Mouse (Mus musculus) C2C12 (cell line): ENCODE measurements around the gene Nox4.

Experiments
- CEBPB ChIP-seq: IDR thresholded peaks from one replicate; pipeline ENCODE4 v1.6.1; 2011; ENCODE audit warnings: low read depth, mild to moderate bottlenecking, control low read depth, moderate library complexity
- CTCF ChIP-seq: IDR thresholded peaks from one replicate; pipeline ENCODE4 v1.5.1; 2011; ENCODE audit not compliant: control insufficient read depth, insufficient read depth, insufficient read length
- FOSL1 ChIP-seq: IDR thresholded peaks from one replicate; pipeline ENCODE4 v1.8.0; 2011; ENCODE audit warnings: mild to moderate bottlenecking, low read length; ENCODE audit not compliant: poor library complexity, insufficient read depth, severe bottlenecking
- MAX ChIP-seq: IDR thresholded peaks from one replicate; pipeline ENCODE4 v1.6.1; 2011; ENCODE audit warnings: mild to moderate bottlenecking, control low read depth
- MYOD1 ChIP-seq: IDR thresholded peaks from one replicate; pipeline ENCODE4 v1.6.1; 2011; ENCODE audit warnings: low read depth; ENCODE audit not compliant: control insufficient read depth, insufficient read length
- MYOG ChIP-seq: IDR thresholded peaks from one replicate; pipeline ENCODE4 v1.6.1; 2011; ENCODE audit not compliant: control insufficient read depth, insufficient read length; ENCODE audit errors: extremely low read depth
- USF1 ChIP-seq: IDR thresholded peaks from one replicate; pipeline ENCODE4 v1.6.1; 2011; ENCODE audit warnings: low read depth, mild to moderate bottlenecking, control low read depth, moderate library complexity

- TF ChIP-seq CTCF, result no peak
- no peak for TF ChIP-seq CEBPB
- TF ChIP-seq FOSL1, result no peak
- TF ChIP-seq MAX, result no peak
- TF ChIP-seq MYOG, result no peak
- no peak for TF ChIP-seq USF1
- TF ChIP-seq MYOD1, result no peak
Measured at GRCm38 (mm10) chr7:87245856-87246579, at the start of gene Nox4.
